ENCODE assay signal across 24 mouse cellular contexts in genomic region chr12:35463457-35463856, GRCm38 (mm10).
DNase-seq lines count a peak whose midpoint lies in the region; ATAC-seq and TF ChIP-seq lines count a peak whose summit lies in the region.
"Had no signal": no experiment of that assay in that cellular context is flagged by ENCODE, and none has a peak within 500 bp of the region (broad histone marks: within the 10 kb centered on the region; RNA-seq: fewer than 3 reads in every experiment).

No protein-coding gene starts in this region.

- H3K27me3 ChIP-seq in kidney, postnatal 0 days (ENCODE audit: insufficient read depth, low read length): no peaks in the 10 kb centered on the region
- H3K27me3 ChIP-seq in CH12.LX (replicated peaks): no peaks in the 10 kb centered on the region
- H3K27me3 ChIP-seq: embryonic facial prominence, embryonic 12.5 days; forebrain, embryonic 13.5 days; limb, embryonic 13.5 days; liver, embryonic 15.5 days; stomach, embryonic 15.5 days had no signal

- ATAC-seq in kidney, postnatal 0 days (replicated peaks; ENCODE audit: low FRiP score, low read depth): no peak
- ATAC-seq in hematopoietic stem cell, adult 5-6 weeks (replicated peaks in 1 of 2; ENCODE audit: insufficient read depth in 1 of 2, low FRiP score in 2 of 2, low TSS enrichment in 1 of 2, low read depth in 1 of 2, poor library complexity in 2 of 2, severe bottlenecking in 2 of 2): peak; percentile 21 to 50; a peak in 2 of 4 replicates
- ATAC-seq: forebrain, embryonic 13.5 days; hindbrain, embryonic 16.5 days; intestine, postnatal 0 days; midbrain, embryonic 16.5 days had no signal

- no peaks in the 10 kb centered on the region for H3K4me1 ChIP-seq in kidney, postnatal 0 days (replicated peaks; ENCODE audit: insufficient read depth, low read length)
- peaks cover 4 to 20% of the 10 kb centered on the region in 2 experiments for H3K4me1 ChIP-seq in CH12.LX (ENCODE audit: control insufficient read depth in 1 of 2, insufficient read depth in 2 of 2)
- H3K4me1 ChIP-seq: embryonic facial prominence, embryonic 12.5 days; forebrain, embryonic 13.5 days; liver, embryonic 15.5 days; stomach, embryonic 15.5 days had no signal

- no peak for TF ChIP-seq RAD21 in CH12.LX (IDR thresholded peaks at IDR 0.05; ENCODE audit: low read depth, low read length)

- intact Hi-C loops in gastrocnemius, postnatal 14 days (cut with DNase I; ENCODE audit: low total_unique reads): no loop called here

- H3K9me3 ChIP-seq in kidney, postnatal 0 days (replicated peaks; ENCODE audit: low read length): no peaks in the 10 kb centered on the region
- no peaks in the 10 kb centered on the region for H3K9me3 ChIP-seq in CH12.LX (replicated peaks; ENCODE audit: low read length)
- H3K9me3 ChIP-seq: embryonic facial prominence, embryonic 12.5 days; forebrain, embryonic 13.5 days; limb, embryonic 13.5 days; liver, embryonic 15.5 days; stomach, embryonic 15.5 days had no signal

- no peak overlapping the region for H3K9ac ChIP-seq in kidney, postnatal 0 days (ENCODE audit: low read depth, low read length)
- no peak overlapping the region for H3K9ac ChIP-seq in CH12.LX (ENCODE audit: insufficient read depth, low read depth)
- H3K9ac ChIP-seq: embryonic facial prominence, embryonic 12.5 days; forebrain, embryonic 13.5 days; limb, embryonic 13.5 days; liver, embryonic 15.5 days; stomach, embryonic 15.5 days had no signal

- 57% methylated on average over 1 of the region's 1 CpGs for WGBS in kidney, postnatal 0 days

- TF ChIP-seq CTCF in kidney, postnatal 0 days (IDR thresholded peaks at IDR 0.05; ENCODE audit: low read depth): no peak
- TF ChIP-seq CTCF in CH12.LX (conservative IDR thresholded peaks at IDR 0.05 in 1 of 2, IDR thresholded peaks at IDR 0.05 in 1 of 2; ENCODE audit: low read depth in 2 of 2, low read length in 2 of 2): no peak

- no peaks in the 10 kb centered on the region for H3K79me2 ChIP-seq in CH12.LX (replicated peaks; ENCODE audit: control insufficient read depth, extremely low read depth, insufficient read depth, poor library complexity, severe bottlenecking)

- dilution Hi-C loops in CH12.LX (cut with MboI; ENCODE audit: extremely low pct_ligation_motif_present, extremely low pct_unique_long_range_greater_than_20kb, low sequenced_read_pairs): no loop called here

- no peak overlapping the region for H3K4me2 ChIP-seq in kidney, postnatal 0 days (ENCODE audit: low read length)
- H3K4me2 ChIP-seq in CH12.LX (ENCODE audit: insufficient read depth, low read depth, poor library complexity, severe bottlenecking): no peak overlapping the region
- H3K4me2 ChIP-seq: embryonic facial prominence, embryonic 12.5 days; forebrain, embryonic 13.5 days; limb, embryonic 13.5 days; liver, embryonic 15.5 days; stomach, embryonic 15.5 days had no signal

- in situ Hi-C loops in CH12.LX (cut with MboI; ENCODE audit: low pct_ligation_motif_present, low pct_unique_long_range_greater_than_20kb, low sequenced_read_pairs): no loop called here

- no peak overlapping the region for H3K27ac ChIP-seq in kidney, postnatal 0 days
- H3K27ac ChIP-seq in CH12.LX (ENCODE audit: insufficient read depth, low read depth): no peak overlapping the region
- H3K27ac ChIP-seq: embryonic facial prominence, embryonic 12.5 days; forebrain, embryonic 13.5 days; limb, embryonic 13.5 days; liver, embryonic 15.5 days; stomach, embryonic 15.5 days had no signal

- no peak overlapping the region for H3K4me3 ChIP-seq in kidney, postnatal 0 days (replicated peaks; ENCODE audit: low read depth, low read length)
- H3K4me3 ChIP-seq in CH12.LX (replicated peaks in 1 of 3; ENCODE audit: low read depth in 2 of 3, low read length in 2 of 3, poor library complexity in 1 of 3): no peak overlapping the region
- H3K4me3 ChIP-seq: embryonic facial prominence, embryonic 12.5 days; erythroblast, embryonic 14.5 days; forebrain, embryonic 13.5 days; limb, embryonic 13.5 days; liver, embryonic 15.5 days; stomach, embryonic 15.5 days had no signal

- no peak for TF ChIP-seq EP300 in CH12.LX (IDR thresholded peaks at IDR 0.05; ENCODE audit: low read length)

- no peaks in the 10 kb centered on the region for H3K36me3 ChIP-seq in kidney, postnatal 0 days (ENCODE audit: insufficient read depth, low read length)
- no peaks in the 10 kb centered on the region for H3K36me3 ChIP-seq in CH12.LX (replicated peaks in 1 of 2; ENCODE audit: control insufficient read depth in 1 of 2, insufficient read depth in 1 of 2, low read length in 1 of 2)
- H3K36me3 ChIP-seq: embryonic facial prominence, embryonic 12.5 days; limb, embryonic 13.5 days; liver, embryonic 15.5 days; stomach, embryonic 15.5 days had no signal

- peak; percentile 38 to 76 for DNase-seq in heart, adult 18-20 months
- DNase-seq in heart, postnatal 4 days: no peak
- DNase-seq in kidney, postnatal 0 days (ENCODE audit: low spot score): peak; percentile 21
- DNase-seq in kidney, postnatal 10 days: no peak
- DNase-seq in CH12.LX (ENCODE audit: extremely low read depth): peak; percentile 5
- no peak for DNase-seq in thymus, postnatal 10 days (ENCODE audit: low spot score in 2 of 2)
- DNase-seq in gastrocnemius, postnatal 14 days: no peak
- DNase-seq: adrenal gland, adult 2 months; cerebellum, adult 8-10 months; gastrocnemius, postnatal 25 days; layer of hippocampus, postnatal 36 days; lung, postnatal 10 days; right cerebral cortex, postnatal 25 days; thymus, adult 18-20 months had no signal

- TF ChIP-seq POLR2A in CH12.LX (IDR thresholded peaks at IDR 0.05; ENCODE audit: low read depth, low read length): no peak

TF ChIP-seq in CH12.LX, 34 proteins besides CTCF, POLR2A, EP300 and RAD21:
- no peak for TF ChIP-seq HCFC1 (IDR thresholded peaks at IDR 0.05; ENCODE audit: low read depth, low read length)

Comparison
In these comparisons a context has a peak if more than half of its experiments do, and no peak if none do; other contexts are left out.
1. DNase-seq: peak in heart, adult 18-20 months (2 of 2), kidney, postnatal 0 days (single experiment) and CH12.LX (single experiment); none in heart, postnatal 4 days (single experiment), kidney, postnatal 10 days (single experiment), thymus, postnatal 10 days (0 of 2) and gastrocnemius, postnatal 14 days (single experiment).